Mouse (Mus musculus): ENCODE results near the gene Glis2. TPM values are rescaled to one million over a fixed set of nuclear protein-coding genes. Genes with fewer than 3 reads are reported as not detected.
A peak's percentile ranks its signal among the peaks of the same experiment; 100 is the strongest.

The Glis2 gene
- total RNA-seq, 1 experiment from 2014 or later = 1.7 TPM

- no peak for ATAC-seq (replicated peaks in 1 of 2; ENCODE audit: insufficient read depth in 1 of 2, low FRiP score in 2 of 2, low TSS enrichment in 1 of 2, low read depth in 1 of 2, poor library complexity in 2 of 2, severe bottlenecking in 2 of 2)
Measured at GRCm38 (mm10) chr16:4661605-4662004, 67.1 kb downstream of the Glis2 start.

- no peak for ATAC-seq (replicated peaks in 1 of 2; ENCODE audit: insufficient read depth in 1 of 2, low FRiP score in 2 of 2, low TSS enrichment in 1 of 2, low read depth in 1 of 2, poor library complexity in 2 of 2, severe bottlenecking in 2 of 2)
Measured at GRCm38 (mm10) chr16:4663806-4664205, 69.3 kb downstream of the Glis2 start.

GRCm38 (mm10) chr16:4665726-4666125, 71.2 kb downstream of the Glis2 start:
- ATAC-seq (replicated peaks in 1 of 2; ENCODE audit: insufficient read depth in 1 of 2, low FRiP score in 2 of 2, low TSS enrichment in 1 of 2, low read depth in 1 of 2, poor library complexity in 2 of 2, severe bottlenecking in 2 of 2) = no peak

- peak; percentile 89 to 90 for ATAC-seq (replicated peaks in 1 of 2; ENCODE audit: insufficient read depth in 1 of 2, low FRiP score in 2 of 2, low TSS enrichment in 1 of 2, low read depth in 1 of 2, poor library complexity in 2 of 2, severe bottlenecking in 2 of 2)
Measured at GRCm38 (mm10) chr16:4667190-4667808, 72.8 kb downstream of the Glis2 start.

GRCm38 (mm10) chr16:4670317-4670716, 75.8 kb downstream of the Glis2 start:
- no peak for ATAC-seq (replicated peaks in 1 of 2; ENCODE audit: insufficient read depth in 1 of 2, low FRiP score in 2 of 2, low TSS enrichment in 1 of 2, low read depth in 1 of 2, poor library complexity in 2 of 2, severe bottlenecking in 2 of 2)

GRCm38 (mm10) chr16:4674091-4674490, 79.6 kb downstream of the Glis2 start:
- ATAC-seq (replicated peaks in 1 of 2; ENCODE audit: insufficient read depth in 1 of 2, low FRiP score in 2 of 2, low TSS enrichment in 1 of 2, low read depth in 1 of 2, poor library complexity in 2 of 2, severe bottlenecking in 2 of 2) = peak; percentile 88 to 94

Other genes starting within 250 kb of the Glis2 start
- gene Adcy9, start 174.2 kb upstream of the Glis2 start, total RNA-seq (2017) = 13.1 and 16.7 TPM in 2 replicates
- 21.6 and 34.5 TPM in 2 replicates for gene Srl, start 52.9 kb upstream of the Glis2 start, total RNA-seq (2017)
- gene Tfap4, start 34.9 kb upstream of the Glis2 start, total RNA-seq (2017) = 49.7 and 59.2 TPM in 2 replicates
- gene Pam16, start 30.3 kb downstream of the Glis2 start, total RNA-seq (2017) = 37.6 and 53.7 TPM in 2 replicates
- gene Vasn, start 45.2 kb downstream of the Glis2 start, total RNA-seq (2017) = 0.89 and 1.8 TPM in 2 replicates
- gene Dnaja3, start 45.3 kb downstream of the Glis2 start, total RNA-seq (2017) = 55.2 and 76.0 TPM in 2 replicates
- 65.0 and 67.3 TPM in 2 replicates for gene Coro7, start 85.1 kb downstream of the Glis2 start, total RNA-seq (2017)
- gene Nmral1, start 124.6 kb downstream of the Glis2 start, total RNA-seq (2017) = 56.7 and 84.0 TPM in 2 replicates
- 104 and 109 TPM in 2 replicates for gene Hmox2, start 131.6 kb downstream of the Glis2 start, total RNA-seq (2017)
- 15.6 and 19.4 TPM in 2 replicates for gene Cdip1, start 195.6 kb downstream of the Glis2 start, total RNA-seq (2017)
- 3.4 TPM in 1 of 2 replicates, not detected in the other for gene 4930562C15Rik, start 240.7 kb downstream of the Glis2 start, total RNA-seq (2017)

Measured in hematopoietic stem cell, adult 5-6 weeks (primary cell).